Mouse (Mus musculus): Measurements from ENCODE around the gene Grik2. TPM values are rescaled to one million over a fixed set of nuclear protein-coding genes. Genes with fewer than 3 reads are reported as not detected.

The Grik2 gene
- polyA plus RNA-seq (2014; fragmentation: Nextera tagmentation; extraction: Ambion mirVana) = 5.7 and 6.1 TPM in 2 replicates

DNA sequence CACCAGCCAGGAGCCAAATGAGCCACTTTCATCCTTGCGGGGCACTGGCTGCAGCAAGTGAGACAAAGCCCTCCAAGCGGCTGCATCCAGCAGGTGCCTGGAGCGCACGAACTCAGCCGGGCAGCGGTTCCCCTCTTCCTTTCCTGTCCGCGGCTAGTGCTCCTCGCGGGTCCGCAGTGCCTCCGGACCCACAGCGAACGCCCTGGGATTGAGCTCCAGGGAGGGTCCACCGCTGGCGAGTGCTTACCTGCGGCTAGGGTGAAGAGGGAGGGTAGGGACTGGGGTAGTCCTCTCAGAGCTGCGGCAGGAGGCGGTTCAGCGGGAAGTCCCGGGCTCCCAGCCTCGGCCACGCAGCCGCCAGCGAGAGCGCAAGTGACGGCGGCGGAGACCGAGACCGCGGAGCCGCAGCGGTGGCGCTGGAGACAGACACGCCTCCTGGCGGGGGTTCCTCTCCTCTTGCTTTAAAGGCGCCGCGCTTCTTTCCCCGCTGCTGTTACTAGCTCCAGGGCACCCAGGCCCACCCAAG is at the start of gene Grik2:
Gene Grik2 (minus strand): TSS at position 386 of the 526 bp plus-strand sequence.
- under 1% methylated on average over 41 of the region's 41 CpGs for WGBS

DNA sequence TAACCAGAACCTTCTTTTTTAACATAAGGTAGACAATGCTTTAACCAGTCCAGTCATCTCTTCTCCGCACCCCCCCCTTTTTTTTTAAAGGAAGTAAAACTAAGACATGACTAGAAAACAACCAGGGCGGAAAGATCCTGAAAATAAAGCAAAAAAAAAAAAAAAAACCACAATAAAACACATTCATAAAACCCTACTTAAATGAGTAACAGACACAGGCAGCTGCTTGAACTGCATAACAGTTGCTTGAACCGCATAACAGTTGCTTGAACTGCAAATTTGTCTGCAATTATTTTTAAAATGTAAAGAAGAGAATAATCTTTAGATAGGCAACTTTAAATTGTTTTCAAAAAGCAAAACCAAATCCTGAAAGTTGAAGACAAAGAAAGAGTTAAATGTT is 45.8 kb upstream of the Grik2 start:
- ATAC-seq (replicated peaks; ENCODE audit: low FRiP score, low TSS enrichment, low read depth) (no peak), DNase-seq (ENCODE audit: low spot score) (no peak)
- 95% methylated on average over 3 of the region's 3 CpGs for WGBS
- no peaks in the 10 kb centered on the region for H3K9me3 ChIP-seq (ENCODE audit: control insufficient read depth, low read length)
- H3K4me3 ChIP-seq (ENCODE audit: low read depth, low read length) = no peak overlapping the region
- no peaks in the 10 kb centered on the region for H3K36me3 ChIP-seq (ENCODE audit: control insufficient read depth, insufficient read depth, low read length)
- no peaks in the 10 kb centered on the region for H3K4me1 ChIP-seq (replicated peaks; ENCODE audit: control insufficient read depth, insufficient read depth, low read length)
- H3K27ac ChIP-seq (ENCODE audit: low read depth) = no peak overlapping the region
- no peak overlapping the region for H3K4me2 ChIP-seq (ENCODE audit: low read length)
- H3K27me3 ChIP-seq (replicated peaks; ENCODE audit: control insufficient read depth, insufficient read depth, low read length) = no peaks in the 10 kb centered on the region
- no peak overlapping the region for H3K9ac ChIP-seq (ENCODE audit: low read length)

More for the DNA sequence above, at the start of gene Grik2:
- no peaks in the 10 kb centered on the region for H3K9me3 ChIP-seq (ENCODE audit: control insufficient read depth, low read length)
- peaks cover 24% of the 10 kb centered on the region for H3K27me3 ChIP-seq (replicated peaks; ENCODE audit: control insufficient read depth, insufficient read depth, low read length)
- H3K4me1 ChIP-seq (replicated peaks; ENCODE audit: control insufficient read depth, insufficient read depth, low read length) = no peaks in the 10 kb centered on the region
- ATAC-seq (replicated peaks; ENCODE audit: low FRiP score, low TSS enrichment, low read depth) (peak; percentile 89), DNase-seq (ENCODE audit: low spot score) (peak; percentile 80)
- H3K36me3 ChIP-seq (ENCODE audit: control insufficient read depth, insufficient read depth, low read length) = no peaks in the 10 kb centered on the region
- H3K4me2 ChIP-seq (ENCODE audit: low read length) = peak within 1 kb of the TSS; percentile 77
- H3K9ac ChIP-seq (ENCODE audit: low read length) = peak within 1 kb of the TSS; percentile 37; the same call in 1 of the 2 replicates
- H3K27ac ChIP-seq (ENCODE audit: low read depth) = no peak within 1 kb of the TSS
- H3K4me3 ChIP-seq (ENCODE audit: low read depth, low read length) = peak within 1 kb of the TSS; percentile 49

DNA sequence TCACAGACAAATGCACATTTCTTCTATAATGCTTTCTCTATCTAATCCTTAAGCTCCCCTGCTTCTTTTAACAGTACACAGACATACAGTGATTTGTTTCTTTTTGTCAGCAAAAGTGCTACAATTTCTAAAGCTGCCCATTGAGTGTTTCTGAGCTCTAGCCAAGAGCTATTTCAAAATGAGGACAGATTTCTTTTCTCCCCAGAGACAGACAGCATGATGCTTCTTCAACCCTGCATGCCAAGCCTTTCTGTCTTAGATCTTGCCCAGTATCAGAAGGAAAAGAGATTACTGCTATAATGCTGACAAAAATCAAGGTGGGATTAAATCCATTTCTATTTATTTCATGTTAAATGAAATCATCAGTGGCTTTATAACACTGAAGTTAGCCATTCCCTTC is 18.7 kb upstream of the Grik2 start:
- H3K9me3 ChIP-seq (ENCODE audit: control insufficient read depth, low read length) = no peaks in the 10 kb centered on the region
- no peaks in the 10 kb centered on the region for H3K36me3 ChIP-seq (ENCODE audit: control insufficient read depth, insufficient read depth, low read length)
- DNase-seq (ENCODE audit: low spot score) (no peak), ATAC-seq (replicated peaks; ENCODE audit: low FRiP score, low TSS enrichment, low read depth) (no peak)
- no peak overlapping the region for H3K4me3 ChIP-seq (ENCODE audit: low read depth, low read length)
- no peak overlapping the region for H3K4me2 ChIP-seq (ENCODE audit: low read length)
- no peaks in the 10 kb centered on the region for H3K4me1 ChIP-seq (replicated peaks; ENCODE audit: control insufficient read depth, insufficient read depth, low read length)
- H3K9ac ChIP-seq (ENCODE audit: low read length) = no peak overlapping the region
- H3K27ac ChIP-seq (ENCODE audit: low read depth) = no peak overlapping the region
- H3K27me3 ChIP-seq (replicated peaks; ENCODE audit: control insufficient read depth, insufficient read depth, low read length) = no peaks in the 10 kb centered on the region

DNA sequence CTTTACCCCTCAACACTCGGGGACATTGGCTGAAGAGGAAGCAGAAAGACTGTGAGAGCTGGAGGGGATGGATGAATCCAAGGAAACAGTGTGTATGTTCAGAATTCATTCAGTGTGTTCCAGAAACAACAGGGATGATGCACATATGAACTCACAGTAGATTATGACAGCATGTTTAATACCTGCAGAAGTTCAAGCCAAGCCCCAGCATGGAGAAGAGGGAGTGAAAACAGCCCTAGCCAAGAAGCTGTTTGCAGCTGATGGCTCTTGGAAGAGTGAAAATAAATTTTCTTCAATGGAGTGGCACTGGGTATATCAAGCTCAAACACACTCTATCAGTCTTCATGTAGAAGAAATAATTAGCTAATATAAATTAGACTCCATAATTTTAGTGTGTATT is 12.4 kb upstream of the Grik2 start:
- ATAC-seq (replicated peaks; ENCODE audit: low FRiP score, low TSS enrichment, low read depth) (no peak), DNase-seq (ENCODE audit: low spot score) (no peak)
- H3K27me3 ChIP-seq (replicated peaks; ENCODE audit: control insufficient read depth, insufficient read depth, low read length) = no peaks in the 10 kb centered on the region
- H3K36me3 ChIP-seq (ENCODE audit: control insufficient read depth, insufficient read depth, low read length) = no peaks in the 10 kb centered on the region
- no peak overlapping the region for H3K9ac ChIP-seq (ENCODE audit: low read length)
- 85% methylated on average over 1 of the region's 1 CpGs for WGBS
- no peak overlapping the region for H3K4me3 ChIP-seq (ENCODE audit: low read depth, low read length)
- H3K27ac ChIP-seq (ENCODE audit: low read depth) = no peak overlapping the region
- H3K9me3 ChIP-seq (ENCODE audit: control insufficient read depth, low read length) = no peaks in the 10 kb centered on the region
- no peaks in the 10 kb centered on the region for H3K4me1 ChIP-seq (replicated peaks; ENCODE audit: control insufficient read depth, insufficient read depth, low read length)
- no peak overlapping the region for H3K4me2 ChIP-seq (ENCODE audit: low read length)

DNA sequence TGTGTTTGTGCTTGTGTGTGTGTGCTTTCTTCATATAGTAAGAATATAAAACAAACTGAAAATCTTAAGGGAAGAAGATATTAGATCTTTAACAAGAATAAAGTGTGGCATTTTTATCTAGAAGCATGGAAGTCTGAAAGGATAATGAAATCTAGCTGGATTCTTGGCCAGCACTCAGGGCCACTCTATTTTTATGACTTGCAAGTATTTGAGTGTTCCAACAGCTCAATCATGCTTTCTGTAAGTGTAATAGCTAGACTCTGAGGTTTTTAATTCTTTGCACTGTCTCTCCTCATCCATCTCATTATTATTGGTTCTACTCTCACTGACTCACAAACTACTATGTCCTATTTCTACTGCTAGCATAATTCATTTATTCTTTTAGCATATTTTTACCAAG is 5.6 kb upstream of the Grik2 start:
- H3K4me2 ChIP-seq (ENCODE audit: low read length) = no peak overlapping the region
- DNase-seq (ENCODE audit: low spot score) = no peak
- no peak overlapping the region for H3K27ac ChIP-seq (ENCODE audit: low read depth)
- ATAC-seq (replicated peaks; ENCODE audit: low FRiP score, low TSS enrichment, low read depth) = no peak
- H3K4me1 ChIP-seq (replicated peaks; ENCODE audit: control insufficient read depth, insufficient read depth, low read length) = no peaks in the 10 kb centered on the region
- H3K9me3 ChIP-seq (ENCODE audit: control insufficient read depth, low read length) = no peaks in the 10 kb centered on the region
- H3K36me3 ChIP-seq (ENCODE audit: control insufficient read depth, insufficient read depth, low read length) = no peaks in the 10 kb centered on the region
- 0 out of 2 replicates have a peak, but pooled peaks cover 1% of the 10 kb centered on the region for H3K27me3 ChIP-seq (replicated peaks; ENCODE audit: control insufficient read depth, insufficient read depth, low read length)
- no peak overlapping the region for H3K9ac ChIP-seq (ENCODE audit: low read length)
- no peak overlapping the region for H3K4me3 ChIP-seq (ENCODE audit: low read depth, low read length)

DNA sequence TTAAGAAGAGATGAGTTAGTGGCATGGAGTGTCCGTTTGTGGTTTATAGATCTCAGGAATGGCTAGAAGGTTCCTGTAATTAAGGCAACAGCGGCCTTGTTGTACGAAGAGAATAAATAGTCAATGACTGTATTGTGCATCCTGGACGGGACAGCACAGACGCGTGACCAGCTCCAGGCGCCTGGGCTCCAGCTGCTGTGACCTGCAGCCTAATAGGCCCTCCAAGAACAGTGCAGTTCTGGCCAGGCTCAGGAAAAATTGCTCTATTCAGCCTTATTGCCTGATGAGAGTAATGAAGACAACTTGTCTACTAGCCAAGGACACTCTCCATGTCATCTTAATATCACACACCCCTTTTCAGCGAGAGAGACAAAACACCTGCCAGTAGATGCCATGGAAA is 1.8 kb upstream of the Grik2 start:
- 57% methylated on average over 8 of the region's 8 CpGs for WGBS

DNA sequence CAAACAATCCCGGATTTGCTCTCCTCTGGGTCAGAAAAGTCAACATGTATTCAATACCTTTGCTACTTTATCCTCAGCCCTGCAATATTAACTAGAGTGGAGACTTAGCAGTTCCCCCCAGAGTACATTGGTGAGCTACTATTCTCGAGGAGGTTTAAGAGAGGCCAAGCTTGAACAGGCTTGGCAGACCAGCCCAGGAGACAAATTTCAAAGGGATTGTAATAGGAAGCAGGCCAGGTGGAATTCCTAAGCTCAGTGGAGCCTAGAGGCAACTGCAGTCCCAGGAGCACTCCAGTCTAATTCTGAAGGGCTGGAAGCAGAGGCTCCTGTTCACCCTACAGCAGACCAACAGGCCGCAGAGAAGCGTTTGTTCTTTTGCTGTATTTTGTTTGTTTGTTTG is 1.1 kb upstream of the Grik2 start:
- no peaks in the 10 kb centered on the region for H3K4me1 ChIP-seq (replicated peaks; ENCODE audit: control insufficient read depth, insufficient read depth, low read length)
- H3K4me2 ChIP-seq (ENCODE audit: low read length) = no peak overlapping the region
- no peak overlapping the region for H3K27ac ChIP-seq (ENCODE audit: low read depth)
- H3K4me3 ChIP-seq (ENCODE audit: low read depth, low read length) = no peak overlapping the region
- H3K27me3 ChIP-seq (replicated peaks; ENCODE audit: control insufficient read depth, insufficient read depth, low read length) = peaks cover 24% of the 10 kb centered on the region
- H3K9me3 ChIP-seq (ENCODE audit: control insufficient read depth, low read length) = no peaks in the 10 kb centered on the region
- no peak for ATAC-seq (replicated peaks; ENCODE audit: low FRiP score, low TSS enrichment, low read depth)
- H3K36me3 ChIP-seq (ENCODE audit: control insufficient read depth, insufficient read depth, low read length) = no peaks in the 10 kb centered on the region
- no peak for DNase-seq (ENCODE audit: low spot score)
- H3K9ac ChIP-seq (ENCODE audit: low read length) = no peak overlapping the region
- 44% methylated on average over 4 of the region's 4 CpGs for WGBS

More for the DNA sequence above, 1.8 kb upstream of the Grik2 start:
- Histone ChIP-seq H3K4me2 (ENCODE audit: low read length) (no peak overlapping the region), H3K4me3 (ENCODE audit: low read depth, low read length) (no peak overlapping the region), H3K36me3 (ENCODE audit: control insufficient read depth, insufficient read depth, low read length) (no peaks in the 10 kb centered on the region), H3K27ac (ENCODE audit: low read depth) (no peak overlapping the region), H3K9ac (ENCODE audit: low read length) (no peak overlapping the region), H3K9me3 (ENCODE audit: control insufficient read depth, low read length) (no peaks in the 10 kb centered on the region), H3K27me3 (replicated peaks; ENCODE audit: control insufficient read depth, insufficient read depth, low read length) (peaks cover 24% of the 10 kb centered on the region), H3K4me1 (replicated peaks; ENCODE audit: control insufficient read depth, insufficient read depth, low read length) (no peaks in the 10 kb centered on the region)
- ATAC-seq (replicated peaks; ENCODE audit: low FRiP score, low TSS enrichment, low read depth) (0 out of 2 replicates have a peak, but pooled peaks have one; percentile 58), DNase-seq (ENCODE audit: low spot score) (no peak)

DNA sequence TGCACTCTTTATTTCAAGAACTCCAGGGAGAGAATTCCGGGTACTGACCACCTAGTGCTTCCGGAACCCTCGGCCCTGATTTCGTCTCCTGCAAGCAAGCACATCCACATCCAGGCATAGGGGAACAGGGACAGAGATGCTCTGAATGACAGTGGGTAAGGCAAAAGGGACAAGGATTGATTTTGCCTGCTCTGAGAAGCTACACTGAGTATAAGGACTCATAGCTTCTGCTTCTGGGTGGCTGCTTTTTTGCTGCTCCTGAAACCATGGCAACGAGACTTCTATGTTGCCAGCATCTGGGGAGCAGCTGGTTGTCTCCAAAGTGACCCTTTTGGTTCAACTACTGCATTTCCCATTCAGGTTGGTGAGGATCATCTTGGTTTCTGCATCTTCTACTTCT is 348 bp upstream of the Grik2 start:
- Histone ChIP-seq H3K4me2 (ENCODE audit: low read length) (peak overlapping the region; percentile 77), H3K9me3 (ENCODE audit: control insufficient read depth, low read length) (no peaks in the 10 kb centered on the region), H3K27me3 (replicated peaks; ENCODE audit: control insufficient read depth, insufficient read depth, low read length) (peaks cover 24% of the 10 kb centered on the region), H3K27ac (ENCODE audit: low read depth) (no peak overlapping the region), H3K4me1 (replicated peaks; ENCODE audit: control insufficient read depth, insufficient read depth, low read length) (no peaks in the 10 kb centered on the region), H3K4me3 (ENCODE audit: low read depth, low read length) (peak overlapping the region; percentile 49), H3K36me3 (ENCODE audit: control insufficient read depth, insufficient read depth, low read length) (no peaks in the 10 kb centered on the region), H3K9ac (ENCODE audit: low read length) (no peak overlapping the region)
- DNase-seq (ENCODE audit: low spot score) (no peak), ATAC-seq (replicated peaks; ENCODE audit: low FRiP score, low TSS enrichment, low read depth) (no peak; the same call in 1 of the 2 replicates)
- WGBS = 7% methylated on average over 5 of the region's 5 CpGs

DNA sequence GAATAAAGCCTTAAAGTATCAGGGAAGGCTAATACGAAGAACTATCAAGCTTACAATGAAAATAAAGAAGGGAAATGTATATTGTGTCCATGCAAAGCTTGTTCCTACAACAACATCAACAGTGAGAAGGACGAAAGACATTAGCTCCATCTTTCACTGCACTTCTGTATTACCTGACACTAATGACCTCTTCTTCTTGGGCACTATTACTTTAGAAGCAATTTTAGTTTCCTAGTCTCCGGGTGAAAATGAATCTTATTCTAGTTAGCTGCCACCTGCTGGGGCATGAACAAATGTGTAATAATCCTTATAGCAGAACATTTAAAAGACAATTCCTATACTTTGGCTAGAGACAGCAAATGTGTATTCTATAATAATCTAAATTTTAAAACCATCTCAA is 1.9 kb downstream of the Grik2 start:
- H3K36me3 ChIP-seq (ENCODE audit: control insufficient read depth, insufficient read depth, low read length) = no peaks in the 10 kb centered on the region
- no peak overlapping the region for H3K4me2 ChIP-seq (ENCODE audit: low read length)
- DNase-seq (ENCODE audit: low spot score) (no peak), ATAC-seq (replicated peaks; ENCODE audit: low FRiP score, low TSS enrichment, low read depth) (no peak)
- no peak overlapping the region for H3K9ac ChIP-seq (ENCODE audit: low read length)
- no peak overlapping the region for H3K27ac ChIP-seq (ENCODE audit: low read depth)
- 57% methylated on average over 3 of the region's 3 CpGs for WGBS
- no peaks in the 10 kb centered on the region for H3K9me3 ChIP-seq (ENCODE audit: control insufficient read depth, low read length)
- H3K4me3 ChIP-seq (ENCODE audit: low read depth, low read length) = no peak overlapping the region
- H3K27me3 ChIP-seq (replicated peaks; ENCODE audit: control insufficient read depth, insufficient read depth, low read length) = peaks cover 24% of the 10 kb centered on the region
- no peaks in the 10 kb centered on the region for H3K4me1 ChIP-seq (replicated peaks; ENCODE audit: control insufficient read depth, insufficient read depth, low read length)

Measured in intestine, embryonic 14.5 days (tissue).